Mouse (Mus musculus) ES-Bruce4 (cell line): ENCODE results near the gene Mgat5. TPM values are rescaled to one million over a fixed set of nuclear protein-coding genes. Genes with fewer than 3 reads are reported as not detected.

Experiments used
- H3K27ac ChIP-seq: 2 replicates; pipeline ENCODE4 v1.5.1; 2012; ENCODE audit warnings: low read length, inconsistent platforms; ENCODE audit not compliant: insufficient read depth
- H3K27me3 ChIP-seq: 2 replicates; pipeline ENCODE4 v1.6.1; 2012; ENCODE audit warnings: mild to moderate bottlenecking, low read length, inconsistent platforms; ENCODE audit not compliant: control insufficient read depth, poor library complexity, insufficient read depth, severe bottlenecking
- H3K36me3 ChIP-seq: 2 replicates; pipeline ENCODE4 v1.6.1; 2012; ENCODE audit warnings: inconsistent platforms, mild to moderate bottlenecking, low read length, moderate library complexity; ENCODE audit not compliant: control insufficient read depth, poor library complexity, insufficient read depth, severe bottlenecking
- H3K4me1 ChIP-seq: one replicate; pipeline ENCODE4 v1.8.1; 2011; ENCODE audit warnings: low read length; ENCODE audit not compliant: control insufficient read depth, insufficient read depth
- H3K4me3 ChIP-seq: 2 replicates; pipeline ENCODE4 v1.5.1; 2011; ENCODE audit warnings: low read depth, mild to moderate bottlenecking, low read length
- H3K9ac ChIP-seq: 2 replicates; pipeline ENCODE4 v1.6.1; 2012; ENCODE audit warnings: low read depth, mild to moderate bottlenecking, inconsistent platforms; ENCODE audit not compliant: poor library complexity, severe bottlenecking
- H3K9me3 ChIP-seq: replicated peaks from 2 replicates; pipeline ENCODE4 v1.6.1; 2012; ENCODE audit warnings: mild to moderate bottlenecking, low read length, inconsistent platforms; ENCODE audit not compliant: control insufficient read depth, poor library complexity, insufficient read depth, severe bottlenecking
- CTCF ChIP-seq: IDR thresholded peaks from one replicate; pipeline ENCODE4 v1.8.1; 2011; ENCODE audit warnings: low read depth, low read length
- EP300 ChIP-seq: IDR thresholded peaks from 2 replicates; pipeline ENCODE4 v1.6.1; 2011; ENCODE audit warnings: low read depth, low read length; ENCODE audit not compliant: insufficient read depth
- POLR2A ChIP-seq: IDR thresholded peaks from one replicate; pipeline ENCODE4 v1.8.1; 2011; ENCODE audit warnings: low read length; ENCODE audit not compliant: insufficient read depth
- polyA plus RNA-seq: library from polyadenylated mRNA; stranded (reverse); fragments of >200 nt; gene quantifications from 2 replicates; pipeline ENCODE4 v1.2.4, GENCODE M21; 2011; ENCODE audit warnings: low read depth; ENCODE audit not compliant: missing spikeins, insufficient read depth, insufficient read length

Mgat5 gene
- polyA plus RNA-seq, 1 experiment: 9.9 TPM

GRCm38 (mm10) chr1:127500219-127500618 lies 295.4 kb downstream of the Mgat5 start:
- no peak overlapping the region for H3K4me3 ChIP-seq
- TF ChIP-seq CTCF: peak; percentile 89
- no peak for TF ChIP-seq EP300
- H3K27ac ChIP-seq: no peak overlapping the region
- H3K4me1 ChIP-seq: no peaks in the 10 kb centered on the region
- no peaks in the 10 kb centered on the region for H3K36me3 ChIP-seq
- no peak overlapping the region for H3K9ac ChIP-seq
- no peaks in the 10 kb centered on the region for H3K9me3 ChIP-seq
- H3K27me3 ChIP-seq: no peaks in the 10 kb centered on the region

- no peak for TF ChIP-seq POLR2A
- TF ChIP-seq EP300: no peak
- no peak for TF ChIP-seq CTCF
- Histone ChIP-seq H3K4me3 (no peak overlapping the region), H3K9me3 (no peaks in the 10 kb centered on the region), H3K9ac (no peak overlapping the region), H3K27me3 (no peaks in the 10 kb centered on the region), H3K36me3 (no peaks in the 10 kb centered on the region), H3K4me1 (no peaks in the 10 kb centered on the region), H3K27ac (no peak overlapping the region)
Observed at GRCm38 (mm10) chr1:127500701-127501100, 295.9 kb downstream of the Mgat5 start.

GRCm38 (mm10) chr1:127507042-127507650 lies 302.3 kb downstream of the Mgat5 start:
- Histone ChIP-seq H3K27me3 (no peaks in the 10 kb centered on the region), H3K4me3 (no peak overlapping the region), H3K27ac (no peak overlapping the region), H3K9me3 (no peaks in the 10 kb centered on the region), H3K36me3 (no peaks in the 10 kb centered on the region), H3K4me1 (no peaks in the 10 kb centered on the region), H3K9ac (no peak overlapping the region)
- TF ChIP-seq POLR2A (no peak), EP300 (0 out of 2 replicates have a peak, but pooled peaks have one; percentile 11), CTCF (no peak)

- H3K9ac ChIP-seq: no peak overlapping the region
Observed at GRCm38 (mm10) chr1:127508067-127508739, 303.4 kb downstream of the Mgat5 start.

GRCm38 (mm10) chr1:127508921-127509320 lies 304.1 kb downstream of the Mgat5 start:
- no peaks in the 10 kb centered on the region for H3K9me3 ChIP-seq
- no peak overlapping the region for H3K27ac ChIP-seq
- TF ChIP-seq POLR2A: no peak
- TF ChIP-seq CTCF: no peak
- TF ChIP-seq EP300: no peak
- H3K36me3 ChIP-seq: no peaks in the 10 kb centered on the region
- no peaks in the 10 kb centered on the region for H3K4me1 ChIP-seq
- no peak overlapping the region for H3K9ac ChIP-seq
- H3K27me3 ChIP-seq: no peaks in the 10 kb centered on the region
- H3K4me3 ChIP-seq: no peak overlapping the region

More at GRCm38 (mm10) chr1:127508067-127508739, 303.4 kb downstream of the Mgat5 start:
- Histone ChIP-seq H3K27me3 (no peaks in the 10 kb centered on the region), H3K4me3 (no peak overlapping the region), H3K27ac (no peak overlapping the region), H3K4me1 (no peaks in the 10 kb centered on the region), H3K36me3 (no peaks in the 10 kb centered on the region), H3K9me3 (no peaks in the 10 kb centered on the region)
- TF ChIP-seq POLR2A (no peak), CTCF (no peak), EP300 (no peak)

GRCm38 (mm10) chr1:127511362-127511761 lies 306.5 kb downstream of the Mgat5 start:
- TF ChIP-seq POLR2A: no peak
- no peak for TF ChIP-seq EP300
- no peak for TF ChIP-seq CTCF
- no peak overlapping the region for H3K27ac ChIP-seq
- H3K27me3 ChIP-seq: no peaks in the 10 kb centered on the region

More at GRCm38 (mm10) chr1:127511362-127511761, 306.5 kb downstream of the Mgat5 start:
- Histone ChIP-seq H3K9me3 (0 out of 2 replicates have a peak, but pooled peaks cover 4% of the 10 kb centered on the region), H3K9ac (no peak overlapping the region), H3K4me1 (no peaks in the 10 kb centered on the region), H3K4me3 (no peak overlapping the region), H3K36me3 (no peaks in the 10 kb centered on the region)
